Mouse (Mus musculus) 3134 (cell line): ENCODE measurements around the gene Cep85l.
A peak's percentile ranks its signal among the peaks of the same experiment; 100 is the strongest.

Source experiments
- DNase-seq: peaks from one replicate; pipeline ENCODE4 v3.0.0-alpha.2; 2011; ENCODE audit warnings: low spot score; ENCODE audit not compliant: insufficient read length; ENCODE audit errors: extremely low read depth

The Cep85l gene

DNA sequence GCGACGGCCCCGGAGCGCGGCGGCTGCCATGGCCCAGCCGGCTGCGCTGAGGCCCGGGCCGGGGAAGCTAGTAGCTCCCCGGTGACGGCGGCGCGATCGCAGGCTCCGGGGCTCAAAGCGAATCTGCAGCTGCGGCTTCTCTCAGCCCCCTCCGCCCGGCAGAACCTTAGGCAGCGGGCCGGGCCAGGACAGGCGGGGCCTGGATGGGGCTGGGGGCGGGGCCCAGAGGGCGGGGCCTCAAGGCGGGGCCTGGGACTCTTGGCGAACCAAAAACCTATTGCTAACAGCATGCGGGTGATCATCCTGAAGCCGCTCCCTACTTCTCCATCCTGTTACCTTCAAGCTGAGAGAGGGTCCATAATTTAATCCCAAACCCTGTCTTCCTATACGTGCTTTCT, at the start of gene Cep85l:
TSS of gene Cep85l (minus strand) at position 239 of the 398 bp plus-strand sequence.
- DNase-seq = peak; percentile 91

DNA sequence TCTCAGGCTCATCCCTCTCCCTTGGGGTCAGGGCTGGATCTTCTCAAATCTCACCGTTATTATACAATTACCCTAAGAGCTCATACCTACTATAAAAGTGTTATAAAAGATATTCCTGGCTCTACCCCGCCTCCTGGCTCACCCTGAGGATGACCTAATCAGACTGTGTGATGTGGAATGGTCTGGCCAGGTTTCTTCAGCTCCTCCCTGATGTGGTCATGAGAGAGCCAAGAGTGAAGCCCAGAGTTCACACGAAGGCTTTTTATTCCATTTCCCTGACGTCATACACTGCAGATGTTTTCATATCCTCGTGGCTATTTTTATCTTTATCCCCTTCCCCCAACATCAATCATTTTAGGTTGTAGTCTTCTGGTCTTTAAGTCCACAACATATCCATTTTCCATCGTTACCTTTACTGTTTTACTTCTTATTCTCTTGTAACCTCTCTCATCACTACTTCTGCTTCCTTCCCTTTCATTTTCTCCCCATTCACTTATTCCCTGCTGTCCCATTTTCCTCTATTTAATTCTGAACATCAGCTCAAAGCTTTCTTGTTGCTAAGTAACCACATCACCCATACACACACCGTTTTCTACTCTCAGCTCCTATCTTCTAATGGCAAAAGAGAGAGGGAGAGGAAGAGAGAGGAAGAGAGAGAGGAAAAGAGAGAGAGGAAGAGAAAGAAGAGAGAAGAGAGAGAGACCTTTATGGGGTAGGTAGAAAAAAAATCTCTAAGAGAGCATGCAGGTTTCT, 49.1 kb upstream of the Cep85l start:
- DNase-seq = no peak

DNA sequence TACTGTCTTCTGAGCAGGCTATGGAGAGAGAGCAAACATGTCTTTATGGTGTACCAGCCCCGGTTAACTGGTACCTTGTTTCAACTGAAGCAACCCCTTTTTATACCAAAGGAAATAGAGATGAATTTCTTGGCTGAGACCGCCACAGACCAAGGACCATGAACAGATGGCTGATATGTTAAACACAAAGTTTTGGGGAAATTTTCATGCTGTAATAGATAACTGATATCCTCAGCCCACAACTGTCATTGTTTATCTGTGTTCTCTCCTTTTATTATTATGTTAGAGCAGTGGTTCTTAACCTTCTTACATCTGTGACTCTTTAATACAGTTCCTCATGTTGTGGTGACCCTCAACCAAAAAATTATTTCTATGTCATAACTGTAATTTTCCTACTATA, 46.8 kb upstream of the Cep85l start:
- no peak for DNase-seq

GRCm38 (mm10) chr10:53423091-53423490, 43.3 kb upstream of the Cep85l start:
- DNase-seq = no peak

DNA sequence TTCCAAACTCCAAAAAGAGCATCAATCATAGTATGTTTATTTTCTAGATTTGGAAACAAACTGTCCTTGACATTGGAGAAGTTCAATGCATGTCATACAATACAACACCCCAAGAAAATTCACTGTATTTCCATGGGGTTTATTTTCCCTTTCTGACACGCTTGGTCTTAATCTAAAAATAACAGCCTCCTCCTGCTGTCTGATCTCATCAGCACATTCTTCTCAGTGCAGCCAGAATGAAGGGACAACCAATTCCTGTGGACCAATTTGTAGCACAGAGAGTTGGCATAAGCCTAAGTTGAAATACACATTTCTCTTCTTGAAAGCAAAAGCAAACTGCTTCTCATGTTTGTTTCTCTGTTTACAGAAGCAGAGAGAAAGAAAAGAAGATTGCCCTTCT, 42.5 kb upstream of the Cep85l start:
- no peak for DNase-seq

- no peak for DNase-seq
These were observed 41.9 kb upstream of the Cep85l start for GRCm38 (mm10) chr10:53421613-53422012.

DNA sequence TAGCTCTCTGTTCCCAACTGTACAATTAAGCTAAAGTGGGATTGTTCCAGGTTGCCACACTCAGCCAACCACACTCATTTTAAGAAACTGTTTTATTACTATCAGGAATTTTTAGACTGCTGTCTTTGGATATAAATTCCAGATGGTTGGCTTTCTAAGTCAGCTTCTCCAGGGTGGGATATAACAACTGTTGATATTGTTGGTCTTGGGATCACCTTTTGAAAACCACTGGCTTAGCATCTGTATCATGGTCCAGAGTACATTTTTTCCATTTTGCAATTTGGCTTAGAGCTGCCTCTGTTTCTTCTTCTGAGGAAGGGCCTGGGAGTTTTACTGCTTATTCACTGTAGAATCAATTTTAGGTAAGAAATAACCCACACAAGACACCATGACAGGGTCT, 40.3 kb upstream of the Cep85l start:
- no peak for DNase-seq

- no peak for DNase-seq
These were observed 39.6 kb upstream of the Cep85l start for GRCm38 (mm10) chr10:53419139-53419935.

DNA sequence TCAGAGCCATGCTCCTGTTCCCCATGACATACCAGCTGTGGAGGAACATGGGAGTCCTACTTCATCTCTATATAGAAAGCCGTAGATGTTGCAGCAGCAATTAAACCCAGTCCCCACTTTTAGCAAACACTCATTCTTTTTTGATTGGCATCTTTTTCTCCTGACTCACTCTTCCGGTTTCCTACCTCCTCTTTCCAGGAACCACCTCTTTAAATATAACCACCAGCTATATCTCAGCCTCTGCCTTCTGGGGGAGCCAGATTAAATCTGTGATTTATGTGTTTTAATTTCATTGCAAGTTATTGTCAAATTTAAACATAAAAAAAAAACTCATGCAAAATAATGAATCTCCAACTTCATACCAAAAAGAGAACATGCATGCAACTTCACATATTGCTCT, 37.3 kb upstream of the Cep85l start:
- DNase-seq = no peak

GRCm38 (mm10) chr10:53416152-53416712, 36.5 kb upstream of the Cep85l start:
- no peak for DNase-seq

DNA sequence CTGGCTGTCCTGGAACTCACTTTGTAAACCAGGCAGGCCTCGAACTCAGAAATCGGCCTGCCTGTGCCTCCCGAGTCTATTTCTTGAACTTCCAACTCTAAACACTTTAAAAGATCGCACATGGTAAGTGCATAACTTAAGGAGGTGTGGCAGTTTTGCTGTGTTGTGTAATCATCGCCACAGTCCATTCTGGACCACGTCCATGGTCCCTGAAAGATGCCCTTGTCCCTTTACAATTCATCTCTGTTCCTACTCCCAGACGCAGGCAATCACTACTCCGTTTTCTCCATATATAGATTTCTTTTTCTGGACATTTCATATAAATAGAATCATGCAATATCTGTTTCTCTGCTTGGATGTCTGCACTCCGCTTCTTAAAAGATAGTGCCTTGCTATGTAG, 35.5 kb upstream of the Cep85l start:
- DNase-seq = no peak

DNA sequence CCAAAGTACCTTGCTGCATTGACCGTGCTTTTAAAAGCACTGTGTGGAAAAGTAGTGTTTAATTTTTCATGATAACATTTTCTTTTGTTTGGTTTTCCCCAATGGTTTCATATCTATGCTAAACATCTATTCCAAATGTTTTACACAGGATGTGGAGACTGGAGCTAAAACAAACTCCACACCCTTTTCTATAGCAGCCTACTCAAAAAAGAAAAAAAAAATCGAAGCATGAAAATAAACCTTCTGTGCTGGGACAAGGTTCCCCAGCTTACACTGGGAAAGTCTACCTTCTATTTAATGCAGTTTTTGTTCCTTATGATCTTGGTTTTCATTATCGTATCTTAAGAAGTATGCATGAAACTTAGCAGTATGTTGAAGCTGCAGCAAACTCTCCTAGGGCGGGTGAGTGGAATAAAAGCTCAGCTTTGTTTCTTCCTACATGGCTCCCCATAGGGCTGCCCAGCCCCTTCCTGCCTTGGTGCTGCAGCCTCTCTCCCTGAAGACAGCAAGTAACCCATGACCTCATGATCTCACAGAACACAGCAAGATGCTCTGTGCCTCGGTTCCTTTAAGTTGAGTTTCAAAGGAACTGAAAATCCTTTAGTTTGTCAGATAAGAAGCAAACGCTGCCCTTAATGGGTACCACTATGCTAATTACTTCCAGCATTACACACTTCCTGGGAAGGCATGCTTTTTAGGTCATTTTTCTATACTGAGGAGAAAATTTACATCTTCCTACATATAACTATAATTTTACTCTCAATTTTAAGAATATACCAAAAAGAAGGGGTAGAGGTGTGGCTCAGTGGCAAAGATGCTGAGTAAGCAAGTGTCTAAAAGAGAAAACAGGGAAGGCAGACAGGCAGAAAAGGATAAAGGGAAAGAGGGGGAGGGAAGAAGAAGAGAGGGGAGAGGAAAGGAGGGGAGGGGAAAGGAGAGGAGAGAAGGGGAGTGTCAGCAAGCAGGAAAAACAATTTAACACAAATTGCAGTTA, 34.6 kb upstream of the Cep85l start:
- DNase-seq = no peak

- DNase-seq = no peak
These were observed 33.2 kb upstream of the Cep85l start for GRCm38 (mm10) chr10:53412936-53413335.

DNA sequence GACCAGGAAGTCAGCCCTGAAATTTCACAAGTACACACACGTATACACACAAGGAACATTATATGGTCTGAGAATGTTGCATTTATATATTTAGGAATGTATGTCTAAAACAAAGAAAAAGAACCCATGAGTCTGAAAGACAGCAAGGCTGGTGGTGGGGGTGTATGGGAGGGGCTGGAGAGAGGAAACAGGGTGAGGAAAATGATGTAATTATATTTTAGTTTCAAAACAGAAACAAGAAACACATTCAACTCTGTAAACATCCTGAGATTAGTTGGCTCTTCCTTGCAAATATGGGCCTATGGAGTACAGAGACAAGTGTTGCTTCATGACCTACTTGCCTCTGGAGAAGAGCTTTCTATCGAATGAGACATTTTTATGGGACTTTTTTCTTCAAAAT, 32.4 kb upstream of the Cep85l start:
- DNase-seq = no peak

GRCm38 (mm10) chr10:53410831-53411230, 31.1 kb upstream of the Cep85l start:
- DNase-seq = no peak

- no peak for DNase-seq
These were observed 27.7 kb upstream of the Cep85l start for GRCm38 (mm10) chr10:53407422-53407821.

DNA sequence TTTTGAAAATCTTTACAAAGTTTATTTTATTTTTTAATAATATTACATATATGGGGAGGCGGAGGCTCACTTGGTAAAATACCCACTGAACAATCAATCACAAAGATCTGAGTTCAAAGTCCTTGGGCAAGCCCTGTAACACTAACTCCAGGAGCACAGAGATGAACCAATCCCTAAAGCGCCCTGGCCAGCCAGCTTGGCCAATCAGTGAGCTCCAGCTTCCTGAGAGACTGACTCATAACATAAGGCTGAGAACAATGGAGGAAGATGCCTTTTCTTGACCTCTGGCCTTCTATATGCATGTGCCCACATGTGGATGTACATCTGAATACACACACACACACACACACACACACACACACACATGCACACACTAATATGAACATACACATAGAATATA, 27.1 kb upstream of the Cep85l start:
- no peak for DNase-seq

GRCm38 (mm10) chr10:53402293-53402692, 22.5 kb upstream of the Cep85l start:
- no peak for DNase-seq

- DNase-seq = no peak
These were observed 19.3 kb upstream of the Cep85l start for GRCm38 (mm10) chr10:53399053-53399452.

- no peak for DNase-seq
These were observed 18.8 kb upstream of the Cep85l start for GRCm38 (mm10) chr10:53398540-53398902.
